Mouse (Mus musculus) heart, postnatal 0 days (tissue): ENCODE data around the gene Rdh11. TPM values are rescaled to one million over a fixed set of nuclear protein-coding genes. Genes with fewer than 3 reads are reported as not detected.

ENCODE experiments used
- ATAC-seq: fragments of 200-750 bp; cut with Nextera tagmentation; 2 replicates; pipeline ENCODE4 v1.8.0; 2017; ENCODE audit warnings: low read depth, moderate number of reproducible peaks, moderate library complexity; ENCODE audit not compliant: insufficient read depth
- DNase-seq: peaks from one replicate; pipeline ENCODE4 v3.0.0-alpha.2; 2016; ENCODE audit warnings: low spot score
- H3K27ac ChIP-seq: fragments of 300-500 bp; sonication (generic); 2 replicates; pipeline ENCODE4 v1.5.1; 2014; ENCODE audit warnings: low read depth, mild to moderate bottlenecking
- H3K27me3 ChIP-seq: fragments of 300-500 bp; sonication (generic); 2 replicates; pipeline ENCODE4 v1.6.1; 2014; ENCODE audit warnings: low read length, mixed read lengths; ENCODE audit not compliant: control insufficient read depth, insufficient read depth
- H3K36me3 ChIP-seq: fragments of 300-500 bp; sonication (generic); replicated peaks from 2 replicates; pipeline ENCODE4 v1.6.1; 2014; ENCODE audit warnings: low read length, mixed read lengths; ENCODE audit not compliant: control insufficient read depth, insufficient read depth
- H3K4me1 ChIP-seq: fragments of 300-500 bp; sonication (generic); 2 replicates; pipeline ENCODE4 v1.6.1; 2014; ENCODE audit warnings: antibody characterized with exemption; ENCODE audit not compliant: control insufficient read depth, insufficient read depth
- H3K4me2 ChIP-seq: fragments of 300-500 bp; sonication (generic); 2 replicates; pipeline ENCODE4 v1.6.1; 2014; ENCODE audit warnings: low read depth, mild to moderate bottlenecking, low read length, moderate library complexity
- H3K4me3 ChIP-seq: fragments of 300-500 bp; sonication (generic); 2 replicates; pipeline ENCODE4 v1.5.1; 2014; ENCODE audit warnings: low read depth, low read length
- H3K9ac ChIP-seq: fragments of 300-500 bp; sonication (generic); replicated peaks from 2 replicates; pipeline ENCODE4 v1.6.1; 2014; ENCODE audit warnings: low read depth, low read length, mixed read lengths
- H3K9me3 ChIP-seq: fragments of 300-500 bp; sonication (generic); replicated peaks from 2 replicates; pipeline ENCODE4 v1.6.1; 2016; ENCODE audit warnings: low read length; ENCODE audit not compliant: control insufficient read depth
- CTCF ChIP-seq: IDR thresholded peaks from 2 replicates; pipeline ENCODE4 v1.5.1; 2016; ENCODE audit warnings: antibody characterized with exemption, control low read depth, low read depth
- EP300 ChIP-seq: IDR thresholded peaks from 2 replicates; pipeline ENCODE4 v1.6.1; 2016; ENCODE audit warnings: antibody characterized with exemption, low read depth
- WGBS: fragments of 180-500 bp; shearing (Covaris S2); extraction: QIAGEN DNeasy Blood & Tissue Kit; methylation state at CpG from one replicate; pipeline ENCODE4 v1.1.7; 2014; 5-methylcytosine and 5-hydroxymethylcytosine counted together
- polyA plus RNA-seq: library from polyadenylated mRNA; unstranded; fragments of >200 nt; fragmentation: Nextera tagmentation; extraction: Ambion mirVana; gene quantifications from 2 replicates; pipeline ENCODE4 v1.2.1, GENCODE M21; 2015
- total RNA-seq: library from RNA; depleted of rRNA; stranded (reverse); fragments of >200 nt; gene quantifications from 2 replicates; pipeline ENCODE4 v1.2.3, GENCODE M21; 2014; ENCODE audit warnings: low replicate concordance

The Rdh11 gene
- total and polyA plus RNA-seq, 2 experiments from 2014 or later: 6.7 to 6.8 TPM

- Histone ChIP-seq H3K4me1 (peaks cover 6% of the 10 kb centered on the region; the same call in 1 of the 2 replicates), H3K27me3 (no peaks in the 10 kb centered on the region), H3K27ac (no peak overlapping the region), H3K4me2 (no peak overlapping the region), H3K4me3 (no peak overlapping the region), H3K9ac (no peak overlapping the region), H3K9me3 (no peaks in the 10 kb centered on the region), H3K36me3 (peaks cover 16% of the 10 kb centered on the region)
- DNase-seq: no peak
- TF ChIP-seq CTCF: no peak; the same call in 1 of the 2 replicates
- no peak for TF ChIP-seq EP300
- no peak for ATAC-seq
These were observed 22.9 kb downstream of the Rdh11 start for GRCm38 (mm10) chr12:79169173-79169572.

GRCm38 (mm10) chr12:79162876-79163275, 29.2 kb downstream of the Rdh11 start:
- peaks cover 69% of the 10 kb centered on the region for H3K36me3 ChIP-seq

DNA sequence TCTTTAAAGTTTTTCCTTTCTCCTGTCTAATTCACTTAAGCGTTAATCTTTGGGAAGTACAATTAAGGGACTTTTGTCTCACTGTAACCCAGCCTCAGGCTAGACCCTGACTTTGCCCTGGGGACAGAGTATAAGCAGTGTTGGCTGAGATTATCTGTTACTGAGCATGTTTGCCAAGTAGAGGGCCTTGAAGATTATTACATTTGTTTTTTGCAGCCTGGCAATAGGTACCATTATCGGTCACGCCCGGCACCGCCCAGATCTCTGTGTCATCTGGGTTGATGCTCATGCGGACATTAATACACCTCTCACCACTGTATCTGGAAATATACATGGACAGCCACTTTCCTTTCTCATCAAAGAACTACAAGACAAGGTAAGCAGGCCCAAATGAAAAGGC, 42.4 kb downstream of the Rdh11 start:
- Histone ChIP-seq H3K4me1 (no peaks in the 10 kb centered on the region), H3K4me2 (no peak overlapping the region), H3K27me3 (no peaks in the 10 kb centered on the region), H3K9ac (no peak overlapping the region), H3K27ac (no peak overlapping the region), H3K4me3 (no peak overlapping the region), H3K9me3 (no peaks in the 10 kb centered on the region), H3K36me3 (peaks cover 7% of the 10 kb centered on the region)
- ATAC-seq (no peak), DNase-seq (no peak)
- TF ChIP-seq CTCF: no peak
- no peak for TF ChIP-seq EP300
- WGBS: 92% methylated on average over 6 of the region's 6 CpGs

More at GRCm38 (mm10) chr12:79162876-79163275, 29.2 kb downstream of the Rdh11 start:
- no peaks in the 10 kb centered on the region for H3K27me3 ChIP-seq
- TF ChIP-seq CTCF (no peak), EP300 (no peak)
- no peak overlapping the region for H3K4me3 ChIP-seq
- no peak overlapping the region for H3K27ac ChIP-seq
- 93% methylated on average over 3 of the region's 3 CpGs for WGBS
- no peak overlapping the region for H3K4me2 ChIP-seq
- no peak overlapping the region for H3K9ac ChIP-seq
- no peaks in the 10 kb centered on the region for H3K4me1 ChIP-seq
- no peaks in the 10 kb centered on the region for H3K9me3 ChIP-seq
- DNase-seq (no peak), ATAC-seq (no peak)

GRCm38 (mm10) chr12:79141384-79141783, 50.7 kb downstream of the Rdh11 start:
- Histone ChIP-seq H3K9ac (no peak overlapping the region), H3K27me3 (no peaks in the 10 kb centered on the region), H3K27ac (no peak overlapping the region), H3K4me3 (no peak overlapping the region), H3K9me3 (no peaks in the 10 kb centered on the region), H3K4me2 (no peak overlapping the region), H3K4me1 (no peaks in the 10 kb centered on the region), H3K36me3 (no peaks in the 10 kb centered on the region)
- no peak for TF ChIP-seq CTCF
- no peak for TF ChIP-seq EP300
- DNase-seq (no peak), ATAC-seq (no peak)

GRCm38 (mm10) chr12:79140811-79141210, 51.3 kb downstream of the Rdh11 start:
- no peak for DNase-seq
- Histone ChIP-seq H3K4me3 (no peak overlapping the region), H3K27me3 (no peaks in the 10 kb centered on the region), H3K27ac (no peak overlapping the region), H3K4me1 (no peaks in the 10 kb centered on the region), H3K36me3 (no peaks in the 10 kb centered on the region), H3K9ac (no peak overlapping the region), H3K9me3 (no peaks in the 10 kb centered on the region), H3K4me2 (no peak overlapping the region)
- no peak for ATAC-seq
- no peak for TF ChIP-seq CTCF
- TF ChIP-seq EP300: no peak
- WGBS: 84% methylated on average over 2 of the region's 2 CpGs

- Histone ChIP-seq H3K9me3 (no peaks in the 10 kb centered on the region), H3K4me3 (no peak overlapping the region), H3K36me3 (no peaks in the 10 kb centered on the region), H3K27me3 (no peaks in the 10 kb centered on the region), H3K27ac (no peak overlapping the region), H3K4me2 (no peak overlapping the region), H3K4me1 (no peaks in the 10 kb centered on the region), H3K9ac (no peak overlapping the region)
- ATAC-seq (no peak), DNase-seq (no peak)
- 51% methylated on average over 1 of the region's 1 CpGs for WGBS
- TF ChIP-seq CTCF: no peak
- TF ChIP-seq EP300: no peak
These were observed 52.7 kb downstream of the Rdh11 start for GRCm38 (mm10) chr12:79139417-79139816.
